Mouse (Mus musculus): ENCODE data around the gene Gna15. TPM values are rescaled to one million over a fixed set of nuclear protein-coding genes. Genes with fewer than 3 reads are reported as not detected.

Gna15 gene
- 28.2 and 33.0 TPM in 2 replicates for total RNA-seq (2012; rRNA removed)
- polyA plus RNA-seq (2012; ENCODE audit: insufficient read depth in 1 of 2, insufficient read length in 2 of 2, low read depth in 1 of 2, low replicate concordance in 2 of 2, missing spikeins in 1 of 2) = 100 to 1,000 TPM in 1 of 2 experiments, 10 to 100 TPM in 1; 23.0 to 142 TPM

DNA sequence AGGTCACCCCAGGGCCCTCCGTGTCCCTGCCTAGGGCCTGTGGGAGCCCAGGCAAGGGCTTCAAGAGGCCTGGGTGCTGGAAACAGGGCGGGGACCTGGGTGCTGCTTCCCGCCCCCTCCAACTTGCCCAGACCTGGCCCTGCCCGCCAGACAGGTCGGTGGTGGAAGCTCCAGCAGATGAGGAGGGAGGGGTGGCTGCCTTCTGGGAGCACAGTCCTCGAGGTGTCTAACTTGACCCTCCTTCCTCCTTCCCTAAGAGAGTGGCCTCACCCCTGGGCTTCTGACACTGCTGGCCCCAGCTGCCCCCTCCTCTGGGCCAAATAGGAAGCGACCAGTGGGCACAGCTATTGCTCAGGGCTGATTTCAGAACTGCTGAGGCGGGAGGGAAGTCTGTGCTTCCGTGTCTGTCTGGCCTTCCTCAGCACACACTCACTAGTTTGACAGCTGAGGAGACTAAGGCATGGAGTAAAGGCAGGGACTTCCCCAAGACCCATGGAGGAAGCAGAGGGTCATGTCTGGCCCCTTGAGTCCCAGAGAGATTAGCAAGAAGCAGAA, at the start of gene Gna15:
TSS of gene Gna15 (minus strand) at position 175 of the 555 bp plus-strand sequence.
- Histone ChIP-seq H3K27ac (ENCODE audit: control insufficient read depth, low read depth, low read length) (peak within 1 kb of the TSS; percentile 96), H3K36me3 (ENCODE audit: control insufficient read depth in 1 of 2, insufficient read depth in 2 of 2, low read length in 2 of 2) (peaks cover 0 to 13% of the 10 kb centered on the region in 2 experiments; a peak in 2 of 4 replicates), H3K27me3 (ENCODE audit: control insufficient read depth in 1 of 2, insufficient read depth in 2 of 2, low read length in 2 of 2) (no peaks in the 10 kb centered on the region), H3K9me3 (replicated peaks; ENCODE audit: insufficient read depth, low read length) (no peaks in the 10 kb centered on the region), H3K79me2 (ENCODE audit: control insufficient read depth, insufficient read depth, low read length, poor library complexity) (peaks cover 11% of the 10 kb centered on the region), H3K4me1 (ENCODE audit: control insufficient read depth in 1 of 2, insufficient read depth in 2 of 2, low read length in 2 of 2) (peaks cover 4 to 27% of the 10 kb centered on the region in 2 experiments), H3K9ac (ENCODE audit: control insufficient read depth, low read depth, low read length, poor library complexity, severe bottlenecking) (peak within 1 kb of the TSS; percentile 89), H3K4me3 (ENCODE audit: control insufficient read depth in 1 of 2, insufficient read depth in 1 of 2, low read depth in 2 of 2, low read length in 2 of 2) (peak within 1 kb of the TSS; percentile 80 to 87)
- DNase-seq (ENCODE audit: low read depth, low spot score) = peak; percentile 82
- TF ChIP-seq MAZ (IDR thresholded peaks at IDR 0.05; ENCODE audit: low read depth, low read length) (no peak), MEF2A (IDR thresholded peaks at IDR 0.05; ENCODE audit: extremely low read depth, insufficient replicate concordance, low read depth, low read length, poor library complexity, severe bottlenecking) (no peak), RCOR1 (IDR thresholded peaks at IDR 0.05; ENCODE audit: low read depth, low read length) (no peak), GATA1 (IDR thresholded peaks at IDR 0.05; ENCODE audit: low read depth, low read length) (no peak), MXI1 (IDR thresholded peaks at IDR 0.05; ENCODE audit: low read depth, low read length) (peak; percentile 46; the same call in 1 of the 2 replicates), KAT2A (conservative IDR thresholded peaks at IDR 0.05; ENCODE audit: low read depth, low read length) (no peak), JUND (IDR thresholded peaks at IDR 0.05; ENCODE audit: low read depth, low read length) (no peak), RAD21 (IDR thresholded peaks at IDR 0.05; ENCODE audit: low read depth, low read length) (no peak), POLR2AphosphoS5 (IDR thresholded peaks at IDR 0.05; ENCODE audit: borderline replicate concordance, low read depth, low read length) (no peak), CHD2 (IDR thresholded peaks at IDR 0.05; ENCODE audit: low read length) (no peak), TAL1 (IDR thresholded peaks at IDR 0.05; ENCODE audit: low read length) (no peak), SIN3A (IDR thresholded peaks at IDR 0.05; ENCODE audit: low read length) (peak; percentile 22; the same call in 1 of the 2 replicates), E2F4 (IDR thresholded peaks at IDR 0.05; ENCODE audit: borderline replicate concordance, low read depth, low read length) (no peak), GABPA (IDR thresholded peaks at IDR 0.05; ENCODE audit: low read depth, low read length) (no peak), CTCF (IDR thresholded peaks at IDR 0.05 in 2 of 3, conservative IDR thresholded peaks at IDR 0.05 in 1 of 3; ENCODE audit: control insufficient read depth in 1 of 3, insufficient read depth in 1 of 3, low read depth in 2 of 3, low read length in 3 of 3, poor library complexity in 1 of 3, severe bottlenecking in 1 of 3) (0 out of 6 replicates have a peak, but pooled peaks of 1 of the 3 experiments have one; percentile 5), NELFE (IDR thresholded peaks at IDR 0.05; ENCODE audit: low read depth, low read length) (0 out of 2 replicates have a peak, but pooled peaks have one; percentile 36), MAFK (IDR thresholded peaks at IDR 0.05; ENCODE audit: borderline replicate concordance, low read depth, low read length) (no peak), USF2 (IDR thresholded peaks at IDR 0.05; ENCODE audit: borderline replicate concordance in 1 of 2, insufficient read depth in 1 of 2, low read depth in 1 of 2, low read length in 2 of 2) (no peak), ZC3H11A (IDR thresholded peaks at IDR 0.05; ENCODE audit: low read depth, low read length) (no peak), UBTF (IDR thresholded peaks at IDR 0.05; ENCODE audit: borderline replicate concordance, insufficient read depth, low read depth, low read length) (peak; percentile 73; the same call in 1 of the 2 replicates), SMC3 (IDR thresholded peaks at IDR 0.05; ENCODE audit: low read depth, low read length) (no peak), MYC (IDR thresholded peaks at IDR 0.05; ENCODE audit: low read depth, low read length) (no peak), ZNF384 (IDR thresholded peaks at IDR 0.05; ENCODE audit: low read depth, low read length) (no peak), ZKSCAN1 (IDR thresholded peaks at IDR 0.05; ENCODE audit: low read depth, low read length) (no peak), MYB (IDR thresholded peaks at IDR 0.05; ENCODE audit: low read depth, low read length) (no peak), EP300 (IDR thresholded peaks at IDR 0.05; ENCODE audit: low read depth in 1 of 2, low read length in 2 of 2) (no peak), HCFC1 (IDR thresholded peaks at IDR 0.05; ENCODE audit: low read depth, low read length) (no peak), TCF12 (IDR thresholded peaks at IDR 0.05; ENCODE audit: low read depth, low read length) (no peak), BHLHE40 (IDR thresholded peaks at IDR 0.05; ENCODE audit: borderline replicate concordance, low read depth, low read length) (no peak), NRF1 (IDR thresholded peaks at IDR 0.05; ENCODE audit: insufficient read depth, low read depth, low read length, poor library complexity, severe bottlenecking) (no peak), ELF1 (IDR thresholded peaks at IDR 0.05; ENCODE audit: low read depth, low read length) (peak; percentile 63; the same call in 1 of the 2 replicates), MAX (IDR thresholded peaks at IDR 0.05; ENCODE audit: low read length) (no peak), ETS1 (IDR thresholded peaks at IDR 0.05; ENCODE audit: low read depth, low read length) (0 out of 2 replicates have a peak, but pooled peaks have one; percentile 4), CHD1 (IDR thresholded peaks at IDR 0.05; ENCODE audit: low read depth, low read length) (no peak), POLR2AphosphoS2 (IDR thresholded peaks at IDR 0.05; ENCODE audit: low read length) (no peak; the same call in 1 of the 2 replicates), USF1 (IDR thresholded peaks at IDR 0.05; ENCODE audit: low read depth, low read length) (no peak)

All from MEL (cell line).